Mouse (Mus musculus) thymus, postnatal 25 days (tissue): ENCODE results near the gene Apol11a.
A peak's percentile ranks its signal among the peaks of the same experiment; 100 is the strongest.
"Not testable (repeated sequence)": the region's sequence is repeated elsewhere in the genome, so short reads cannot be mapped to it uniquely, and the experiment has no call there.

ENCODE experiments used
- DNase-seq: peaks from one replicate; pipeline ENCODE4 v3.0.0; 2022

The Apol11a gene

GRCm38 (mm10) chr15:77507966-77508365 is at the start of gene Apol11a:
Gene Apol11a, plus strand, starts transcription at chr15:77508271.
- DNase-seq = not testable (repeated sequence)

DNA sequence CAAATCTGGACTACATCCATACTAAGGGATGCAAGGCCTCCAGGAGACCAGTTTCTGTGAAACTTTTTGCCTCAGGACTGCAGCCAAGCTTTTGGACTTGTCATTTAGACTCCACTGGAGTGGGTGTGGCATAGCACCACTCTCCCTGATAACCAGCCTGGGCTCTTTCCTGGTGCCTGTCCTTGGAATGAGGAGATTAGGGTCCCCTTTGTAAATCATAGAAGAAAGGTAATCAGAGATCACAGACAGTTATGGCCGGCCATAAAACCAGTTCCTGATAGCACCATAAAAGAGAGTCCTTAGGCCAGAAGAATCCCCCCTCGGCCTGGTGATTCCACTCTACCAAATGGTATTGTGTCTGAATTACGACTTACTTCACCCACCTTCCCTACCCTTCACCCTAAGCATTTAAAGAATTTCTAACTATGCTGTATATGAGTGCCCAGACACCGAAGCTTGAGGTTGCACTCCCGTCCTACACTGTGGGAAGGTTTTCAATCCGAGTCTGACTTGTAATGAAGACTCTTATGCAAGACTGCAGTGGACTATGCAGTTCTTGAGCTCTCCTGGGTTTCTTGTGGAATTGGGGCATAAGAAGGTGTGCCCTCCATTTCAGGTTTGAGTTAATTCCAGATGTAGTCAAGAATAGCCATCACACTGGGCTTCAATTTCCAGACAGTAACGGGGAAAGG is 33.2 kb upstream of the Apol11a start:
- DNase-seq = not testable (repeated sequence)

DNA sequence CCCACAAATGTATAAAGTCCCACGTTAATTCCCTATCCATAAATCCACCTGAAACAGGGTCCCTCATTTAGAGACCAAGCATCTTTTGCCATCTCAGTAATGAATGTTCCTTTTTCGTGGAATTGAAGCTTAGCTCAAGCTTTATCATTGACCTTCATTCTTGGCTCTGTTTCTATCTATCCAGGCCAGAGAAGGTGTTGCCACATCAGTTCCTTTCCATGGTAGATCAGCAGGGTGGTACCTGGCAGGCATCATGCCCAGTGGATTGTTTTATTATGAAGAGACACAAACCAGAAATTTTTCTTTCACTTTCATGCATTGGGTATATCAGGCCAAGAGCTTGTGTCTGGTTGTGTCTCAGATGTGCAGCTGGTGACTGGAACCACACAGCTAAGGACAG is 31.4 kb upstream of the Apol11a start, which contains the start of gene Apol10a:
Gene Apol10a (plus strand): TSS at position 355 of the 400 bp plus-strand sequence.
- DNase-seq = not testable (repeated sequence)

GRCm38 (mm10) chr15:77482140-77482794 is 25.8 kb upstream of the Apol11a start:
- DNase-seq = no peak

DNA sequence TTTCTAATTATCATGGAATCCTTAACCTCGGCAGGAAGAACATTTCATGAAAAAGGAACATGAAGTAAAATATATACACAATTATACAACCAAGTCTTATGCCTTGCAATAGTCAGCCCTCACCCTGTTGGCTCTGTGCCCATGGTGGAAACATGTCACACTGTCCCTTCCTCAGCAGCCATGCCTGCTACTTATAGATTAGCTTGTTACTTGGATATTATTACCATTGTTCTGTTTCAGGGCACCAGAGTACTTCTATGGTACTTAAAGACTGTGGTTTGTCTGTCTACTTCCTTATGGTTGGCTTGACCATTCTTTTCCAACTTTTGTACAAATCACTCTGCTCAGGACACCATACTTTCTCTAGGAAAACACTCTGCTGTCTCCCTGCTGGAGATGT is 14.9 kb upstream of the Apol11a start:
- not testable (repeated sequence) for DNase-seq

DNA sequence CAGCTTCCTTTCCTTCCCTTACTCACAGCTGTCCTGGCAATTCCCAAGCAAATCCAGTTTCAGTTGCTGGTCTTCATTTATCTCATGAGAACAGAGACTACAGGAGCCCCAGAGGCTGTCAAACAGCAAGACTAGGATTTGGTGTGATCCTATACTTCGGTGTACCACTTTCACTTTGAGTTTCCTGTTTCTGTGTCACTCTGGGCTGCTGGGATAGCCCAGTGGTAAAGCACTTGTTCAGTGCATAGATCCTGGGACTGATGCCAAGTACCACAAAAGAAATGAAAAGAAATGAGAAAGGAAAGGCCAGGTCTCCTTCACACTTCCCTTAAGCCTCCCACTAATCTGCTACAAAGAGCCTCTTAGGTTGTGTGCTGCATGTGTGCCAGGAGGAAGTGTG is 13.4 kb upstream of the Apol11a start:
- not testable (repeated sequence) for DNase-seq

GRCm38 (mm10) chr15:77520596-77520995 is 12.5 kb downstream of the Apol11a start:
- DNase-seq = not testable (repeated sequence)

DNA sequence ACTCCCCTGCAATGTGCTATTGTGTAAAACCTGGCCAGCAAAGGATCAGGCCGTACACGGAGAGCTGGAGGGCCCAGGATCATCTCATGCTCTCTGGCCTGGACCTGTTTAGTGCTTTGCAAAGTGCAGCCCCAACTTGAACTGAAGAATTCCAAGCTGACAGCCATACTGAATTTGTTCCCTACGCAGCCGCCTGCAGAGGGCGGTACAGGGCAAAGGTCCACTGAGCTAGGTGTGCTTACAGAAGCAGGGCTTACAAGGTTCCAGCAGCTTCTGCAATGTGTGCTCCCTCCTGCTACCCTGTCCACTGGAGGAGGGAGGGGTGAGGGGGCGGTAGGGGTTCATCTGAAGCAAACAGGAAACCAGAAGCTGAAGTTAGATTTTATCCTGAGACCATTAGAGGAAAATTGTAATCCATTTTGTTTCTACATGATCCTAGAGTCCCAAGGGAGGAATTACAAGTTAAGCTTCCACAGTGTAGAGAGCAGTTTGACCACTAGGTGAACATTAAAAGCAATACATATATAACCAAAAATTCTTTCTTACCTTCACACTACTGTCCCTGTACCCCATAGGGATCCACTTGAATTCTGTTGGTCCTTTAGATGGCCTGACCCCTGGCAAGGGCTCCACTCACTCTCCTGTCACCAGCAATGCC is 15.2 kb downstream of the Apol11a start:
- DNase-seq = peak; percentile 48

- DNase-seq = no peak
Observed at GRCm38 (mm10) chr15:77533216-77533615, 25.1 kb downstream of the Apol11a start, which contains the start of gene Apol7c. Gene Apol7c, minus strand, starts transcription at chr15:77533316.

GRCm38 (mm10) chr15:77539221-77539620 is 31.1 kb downstream of the Apol11a start:
- DNase-seq = not testable (repeated sequence)

DNA sequence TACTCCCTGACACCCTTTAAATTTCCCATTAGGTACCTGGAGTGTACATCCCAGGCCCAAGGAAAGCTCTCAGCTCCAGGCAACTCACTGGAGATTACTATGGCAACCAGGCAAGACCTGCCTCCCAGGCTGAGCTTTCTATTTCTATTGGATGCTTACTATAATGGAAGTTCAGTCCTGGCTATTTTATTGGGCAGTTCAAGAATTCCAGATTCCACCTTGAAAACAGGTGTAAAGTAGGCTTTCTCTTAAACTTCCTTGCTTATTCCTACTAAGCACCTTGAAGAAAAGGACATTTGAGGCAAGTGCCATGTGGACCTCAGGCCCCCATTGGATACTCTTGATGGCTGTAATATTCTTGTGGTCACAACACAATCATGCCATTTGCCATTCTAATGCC is 53.7 kb downstream of the Apol11a start, which contains the start of gene 1700025B11Rik:
Gene 1700025B11Rik (minus strand): TSS at position 101 of the 400 bp plus-strand sequence.
- no peak for DNase-seq

GRCm38 (mm10) chr15:77563219-77563618 is 55.1 kb downstream of the Apol11a start:
- no peak for DNase-seq
